Mouse (Mus musculus): ENCODE measurements at regions not wholly inside any gene's neighbourhood (a gene's known extent, or its start where the extent isn't known, plus 50 kb on each side); places are given as distances from the start of the nearest gene placed in this dataset.

DNA sequence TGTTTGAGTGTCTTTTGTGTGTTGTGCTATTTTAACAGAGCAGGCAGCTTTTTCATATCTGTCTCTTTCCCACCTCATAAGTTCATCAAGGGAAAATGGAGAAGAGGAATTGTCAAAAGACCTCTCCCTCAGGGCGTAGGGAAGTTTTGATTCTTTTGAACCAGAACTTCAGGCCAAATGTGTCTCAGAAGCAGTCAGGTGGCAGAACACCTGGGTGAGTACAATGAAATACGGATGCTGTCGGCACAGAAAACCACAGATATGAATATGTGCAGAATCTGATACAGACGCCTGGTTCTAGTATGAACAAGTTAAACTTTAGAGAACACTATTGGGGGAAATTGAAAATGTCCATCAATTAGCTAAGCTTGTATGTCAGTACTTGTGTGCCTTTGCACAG, 84.2 kb downstream of the 3110018I06Rik start:
- no peak for TF ChIP-seq CTCF (IDR thresholded peaks at IDR 0.05; ENCODE audit: extremely low read depth, insufficient read depth, low read length)
- no peak for TF ChIP-seq POLR2A (IDR thresholded peaks at IDR 0.05; ENCODE audit: extremely low read depth, insufficient read depth, low read length)

Data from cortical plate, adult 2 months (tissue).